Mouse (Mus musculus) stomach, postnatal 0 days (tissue): Measurements from ENCODE around the gene Aim2. TPM values are rescaled to one million over a fixed set of nuclear protein-coding genes. Genes with fewer than 3 reads are reported as not detected.
A peak's percentile ranks its signal among the peaks of the same experiment; 100 is the strongest.

Experiments used
- ATAC-seq: fragments of 200-750 bp; cut with Nextera tagmentation; 2 replicates; pipeline ENCODE4 v1.8.0; 2017; ENCODE audit not compliant: low FRiP score, low TSS enrichment
- DNase-seq: peaks from one replicate; pipeline ENCODE4 v3.0.0-alpha.2; 2016; ENCODE audit warnings: low spot score
- H3K27ac ChIP-seq: fragments of 300-500 bp; sonication (generic); replicated peaks from 2 replicates; pipeline ENCODE4 v1.5.1; 2014; ENCODE audit warnings: mild to moderate bottlenecking, control low read depth
- H3K27me3 ChIP-seq: fragments of 300-500 bp; sonication (generic); 2 replicates; pipeline ENCODE4 v1.6.1; 2014; ENCODE audit warnings: low read length; ENCODE audit not compliant: control insufficient read depth, insufficient read depth
- H3K36me3 ChIP-seq: fragments of 300-500 bp; sonication (generic); 2 replicates; pipeline ENCODE4 v1.6.1; 2014; ENCODE audit warnings: low read length, mixed read lengths; ENCODE audit not compliant: control insufficient read depth, insufficient read depth
- H3K4me1 ChIP-seq: fragments of 300-500 bp; sonication (generic); replicated peaks from 2 replicates; pipeline ENCODE4 v1.6.1; 2014; ENCODE audit warnings: antibody characterized with exemption; ENCODE audit not compliant: control insufficient read depth, insufficient read depth
- H3K4me2 ChIP-seq: fragments of 300-500 bp; sonication (generic); replicated peaks from 2 replicates; pipeline ENCODE4 v1.6.1; 2014; ENCODE audit warnings: low read depth, mild to moderate bottlenecking, control low read depth, moderate library complexity
- H3K4me3 ChIP-seq: fragments of 300-500 bp; sonication (generic); 2 replicates; pipeline ENCODE4 v1.5.1; 2014; ENCODE audit warnings: low read depth, low read length, control low read depth
- H3K9ac ChIP-seq: fragments of 300-500 bp; sonication (generic); 2 replicates; pipeline ENCODE4 v1.6.1; 2014; ENCODE audit warnings: mild to moderate bottlenecking, low read length, control low read depth, mixed read lengths
- H3K9me3 ChIP-seq: fragments of 300-500 bp; sonication (generic); 2 replicates; pipeline ENCODE4 v1.6.1; 2016; ENCODE audit warnings: low read length; ENCODE audit not compliant: control insufficient read depth
- CTCF ChIP-seq: IDR thresholded peaks from 2 replicates; pipeline ENCODE4 v1.5.1; 2016; ENCODE audit warnings: antibody characterized with exemption, low read depth, mild to moderate bottlenecking, moderate library complexity
- EP300 ChIP-seq: optimal IDR thresholded peaks from 2 replicates; pipeline ENCODE3; 2016; ENCODE audit warnings: antibody characterized with exemption
- WGBS: fragments of 180-500 bp; shearing (Covaris S2); extraction: QIAGEN DNeasy Blood & Tissue Kit; methylation state at CpG from one replicate; pipeline ENCODE4 v1.1.7; 2014; 5-methylcytosine and 5-hydroxymethylcytosine counted together
- polyA plus RNA-seq: library from polyadenylated mRNA; unstranded; fragments of >200 nt; fragmentation: Nextera tagmentation; extraction: Ambion mirVana; gene quantifications from 2 replicates; pipeline ENCODE4 v1.2.1, GENCODE M21; 2015

Gene Aim2
- polyA plus RNA-seq, 1 experiment from 2014 or later = 3.9 TPM

DNA sequence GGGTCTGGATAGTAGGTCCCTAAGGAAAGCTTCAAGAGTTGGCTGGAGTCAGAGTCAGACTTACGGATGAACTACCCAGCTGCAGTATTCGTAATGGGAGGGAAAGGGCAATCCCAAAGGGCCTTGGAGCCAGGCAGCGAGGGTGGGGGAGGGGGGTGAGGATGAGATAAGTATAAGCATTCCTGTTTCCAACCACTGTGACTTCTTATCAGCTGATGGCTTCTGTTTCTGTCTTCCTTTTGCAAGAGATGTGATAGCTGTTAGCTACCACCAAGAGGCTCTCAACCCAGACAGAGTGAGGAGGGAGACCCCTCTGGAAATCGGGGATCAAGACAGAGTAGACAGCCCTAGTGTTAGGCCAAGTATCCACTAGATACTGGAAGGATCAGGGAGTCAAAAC is 21.5 kb upstream of the Aim2 start:
- DNase-seq (no peak), ATAC-seq (no peak)
- no peaks in the 10 kb centered on the region for H3K27me3 ChIP-seq
- H3K4me1 ChIP-seq = no peaks in the 10 kb centered on the region
- no peak overlapping the region for H3K4me2 ChIP-seq
- no peak overlapping the region for H3K4me3 ChIP-seq
- 35% methylated on average over 4 of the region's 4 CpGs for WGBS
- TF ChIP-seq CTCF = no peak
- TF ChIP-seq EP300 = no peak
- no peak overlapping the region for H3K9ac ChIP-seq
- no peaks in the 10 kb centered on the region for H3K36me3 ChIP-seq
- no peak overlapping the region for H3K27ac ChIP-seq
- no peaks in the 10 kb centered on the region for H3K9me3 ChIP-seq

DNA sequence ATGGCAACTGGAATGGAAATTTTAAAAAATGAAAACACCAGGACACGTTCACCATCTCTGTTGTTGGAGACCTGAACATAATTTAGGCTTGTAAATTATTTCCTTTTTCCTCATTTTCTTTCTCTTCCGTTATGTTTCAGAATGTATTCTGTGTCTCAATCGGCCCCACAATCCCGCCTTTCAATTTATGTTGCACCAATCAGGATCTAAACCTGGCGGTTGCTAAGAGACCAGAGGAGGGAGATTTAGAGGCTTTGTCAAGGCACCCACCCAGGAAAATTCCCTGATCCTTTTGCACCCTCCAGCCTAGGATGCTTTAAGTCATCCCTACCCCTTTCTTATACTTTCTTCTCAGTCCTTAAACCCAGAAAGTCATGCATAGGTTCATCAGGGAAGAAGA is 20.9 kb upstream of the Aim2 start:
- H3K4me2 ChIP-seq = no peak overlapping the region
- H3K9me3 ChIP-seq = no peaks in the 10 kb centered on the region
- no peak overlapping the region for H3K4me3 ChIP-seq
- H3K27ac ChIP-seq = no peak overlapping the region
- DNase-seq (no peak), ATAC-seq (no peak)
- WGBS = 72% methylated on average over 5 of the region's 5 CpGs
- no peaks in the 10 kb centered on the region for H3K4me1 ChIP-seq
- no peaks in the 10 kb centered on the region for H3K27me3 ChIP-seq
- H3K36me3 ChIP-seq = no peaks in the 10 kb centered on the region
- H3K9ac ChIP-seq = no peak overlapping the region
- TF ChIP-seq EP300 (no peak), CTCF (no peak)

DNA sequence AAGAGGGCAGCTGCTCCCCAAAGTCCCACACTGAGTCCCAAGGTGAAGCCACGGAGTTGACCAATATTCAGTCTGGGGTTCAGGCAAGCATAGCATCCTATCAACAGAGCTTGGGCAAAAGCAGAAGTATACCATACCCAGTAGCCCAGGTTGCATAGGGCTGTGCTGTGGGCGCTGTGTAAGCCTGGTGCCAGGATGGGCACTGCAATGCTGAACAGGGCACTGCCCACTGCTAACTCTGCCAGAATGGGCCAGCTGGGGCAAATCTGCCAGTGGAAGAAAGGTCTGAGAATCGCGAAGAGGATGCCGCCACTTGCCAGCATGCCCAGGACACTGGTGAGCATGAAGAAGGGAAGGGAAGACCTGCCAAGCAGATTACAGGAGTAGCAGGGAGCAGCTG is 18.3 kb upstream of the Aim2 start:
- no peaks in the 10 kb centered on the region for H3K27me3 ChIP-seq
- ATAC-seq (no peak), DNase-seq (no peak)
- H3K9ac ChIP-seq = no peak overlapping the region
- H3K27ac ChIP-seq = no peak overlapping the region
- TF ChIP-seq EP300 (no peak), CTCF (no peak)
- H3K4me2 ChIP-seq = no peak overlapping the region
- no peaks in the 10 kb centered on the region for H3K4me1 ChIP-seq
- no peaks in the 10 kb centered on the region for H3K9me3 ChIP-seq
- H3K36me3 ChIP-seq = no peaks in the 10 kb centered on the region
- no peak overlapping the region for H3K4me3 ChIP-seq
- 90% methylated on average over 5 of the region's 5 CpGs for WGBS

DNA sequence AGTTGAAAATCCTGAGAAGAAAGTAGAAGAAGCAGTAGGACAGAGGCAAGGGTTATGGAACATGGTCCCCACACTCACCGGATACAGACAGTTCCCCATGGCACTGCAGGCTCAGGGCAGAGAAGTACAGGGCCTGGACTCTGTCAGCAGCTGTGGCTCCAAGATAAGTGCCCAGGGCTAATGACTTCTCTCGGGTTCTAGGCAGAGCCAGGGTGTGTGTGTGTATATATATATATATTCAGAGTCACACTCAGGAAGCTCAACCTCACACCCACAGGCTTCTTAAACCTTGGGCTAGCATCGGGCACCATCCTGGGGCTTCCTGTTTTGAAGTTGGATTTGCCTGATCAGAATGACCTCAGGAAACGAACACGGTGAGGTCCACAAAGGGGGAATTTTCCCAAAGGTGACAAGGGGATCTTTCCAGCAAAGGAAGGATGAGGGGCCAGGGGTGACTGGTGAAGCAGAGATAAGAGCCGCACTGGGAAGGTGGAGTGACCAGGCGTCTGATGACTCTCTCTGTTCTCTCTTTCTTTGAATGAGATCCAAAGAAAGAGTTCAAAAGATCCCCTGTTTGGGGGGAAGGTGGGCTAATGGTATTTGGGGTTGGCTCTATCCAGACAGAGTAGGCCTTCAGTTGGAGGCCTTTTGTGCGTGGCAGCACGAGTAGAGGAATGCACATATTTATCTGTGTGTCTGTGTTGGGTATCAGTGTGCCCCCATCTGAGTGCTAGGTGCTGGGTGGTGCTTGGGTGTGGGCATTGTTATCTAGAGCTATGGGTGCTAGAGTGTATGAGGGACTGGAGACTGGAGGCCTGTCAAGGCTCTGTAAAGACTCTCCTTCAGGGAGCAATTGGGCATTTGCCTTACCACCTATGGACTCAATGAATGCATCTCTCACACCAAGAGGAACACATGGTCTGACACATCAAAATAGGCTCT is 17.1 kb upstream of the Aim2 start, which contains the start of gene Ackr1:
Gene Ackr1, minus strand, starts transcription at position 439 of the 942 bp plus-strand sequence.
- Histone ChIP-seq H3K36me3 (no peaks in the 10 kb centered on the region), H3K27me3 (no peaks in the 10 kb centered on the region), H3K27ac (no peak within 1 kb of the TSS), H3K9me3 (no peaks in the 10 kb centered on the region), H3K9ac (no peak within 1 kb of the TSS), H3K4me2 (no peak within 1 kb of the TSS), H3K4me1 (no peaks in the 10 kb centered on the region), H3K4me3 (no peak within 1 kb of the TSS)
- ATAC-seq = 0 out of 2 replicates have a peak, but pooled peaks have one; percentile 35
- WGBS = 51% methylated on average over 9 of the region's 9 CpGs
- DNase-seq = no peak
- TF ChIP-seq CTCF = no peak
- no peak for TF ChIP-seq EP300

DNA sequence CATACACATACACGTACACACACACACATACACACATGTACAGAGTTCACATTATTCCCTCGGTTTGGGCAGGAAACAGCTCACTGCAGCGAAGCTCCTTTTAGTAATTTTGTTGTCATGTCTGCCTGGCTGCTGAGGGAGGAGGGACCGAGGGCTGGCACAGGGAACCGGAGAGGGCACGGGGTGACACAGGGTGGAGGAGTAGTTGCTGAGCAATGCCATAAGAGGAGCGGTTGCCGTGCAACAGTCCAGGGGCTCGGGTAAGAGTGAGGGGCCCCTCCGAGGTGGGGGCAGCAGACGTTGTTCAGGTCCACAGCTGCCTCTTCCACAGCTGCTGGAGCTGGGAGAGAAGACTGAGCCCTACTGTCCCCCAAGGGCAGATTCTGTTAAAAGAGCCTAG is 14.8 kb upstream of the Aim2 start:
- Histone ChIP-seq H3K9me3 (no peaks in the 10 kb centered on the region), H3K36me3 (no peaks in the 10 kb centered on the region), H3K4me3 (no peak overlapping the region), H3K4me1 (no peaks in the 10 kb centered on the region), H3K4me2 (no peak overlapping the region), H3K27ac (no peak overlapping the region), H3K27me3 (no peaks in the 10 kb centered on the region), H3K9ac (no peak overlapping the region)
- TF ChIP-seq CTCF (no peak), EP300 (no peak)
- DNase-seq (no peak), ATAC-seq (no peak)
- WGBS = 52% methylated on average over 11 of the region's 11 CpGs

DNA sequence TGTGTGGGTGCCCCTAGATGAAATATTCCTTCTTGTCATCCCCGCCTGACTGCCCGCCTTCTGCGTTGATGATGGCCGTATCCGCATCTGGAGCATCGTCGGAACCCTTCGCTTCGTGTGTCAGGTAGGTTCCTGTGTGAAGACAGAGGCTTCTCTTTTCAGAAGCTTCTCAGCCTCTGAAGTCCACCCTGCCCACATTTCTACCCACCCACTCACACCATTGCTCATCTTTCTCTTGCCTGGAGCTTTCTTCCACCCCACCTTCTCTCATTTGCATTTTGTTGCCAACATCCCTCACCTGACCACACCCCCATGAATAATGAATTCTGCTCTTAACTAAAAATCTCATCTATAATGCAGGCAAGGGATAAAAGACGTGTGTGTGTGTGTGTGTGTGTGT is 13.7 kb upstream of the Aim2 start:
- no peaks in the 10 kb centered on the region for H3K36me3 ChIP-seq
- H3K27me3 ChIP-seq = no peaks in the 10 kb centered on the region
- DNase-seq = no peak
- no peak overlapping the region for H3K9ac ChIP-seq
- H3K4me1 ChIP-seq = no peaks in the 10 kb centered on the region
- WGBS = 88% methylated on average over 10 of the region's 10 CpGs
- ATAC-seq = no peak
- no peak overlapping the region for H3K4me3 ChIP-seq
- no peak overlapping the region for H3K4me2 ChIP-seq
- H3K27ac ChIP-seq = no peak overlapping the region
- H3K9me3 ChIP-seq = no peaks in the 10 kb centered on the region
- TF ChIP-seq CTCF = no peak
- TF ChIP-seq EP300 = no peak
